Mouse (Mus musculus): ENCODE measurements around the gene Prl7c1. TPM values are rescaled to one million over a fixed set of nuclear protein-coding genes. Genes with fewer than 3 reads are reported as not detected.

The Prl7c1 gene
- not detected in 2 replicates for polyA plus RNA-seq (2015; fragmentation: Nextera tagmentation; extraction: Ambion mirVana)

DNA sequence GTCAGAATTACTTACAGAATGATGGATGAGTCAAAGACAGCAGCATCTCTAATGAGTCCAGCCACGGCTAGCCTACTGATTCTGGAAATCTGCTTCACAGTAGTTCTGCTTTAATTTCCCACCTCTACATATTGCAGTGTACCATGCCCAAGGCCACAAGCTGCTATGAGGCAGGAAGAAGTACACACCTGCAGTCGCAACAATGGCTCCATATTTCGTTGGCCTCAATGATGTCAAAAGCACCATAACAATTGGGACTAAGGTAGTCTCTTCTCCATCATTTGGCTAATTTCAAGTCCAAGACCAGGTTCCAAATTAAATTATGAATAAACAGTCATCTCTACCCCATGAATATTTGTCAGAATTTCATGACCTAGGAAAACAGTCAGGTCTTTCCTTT, at the start of gene Prl7c1:
TSS of gene Prl7c1 (minus strand) at position 101 of the 400 bp plus-strand sequence.

DNA sequence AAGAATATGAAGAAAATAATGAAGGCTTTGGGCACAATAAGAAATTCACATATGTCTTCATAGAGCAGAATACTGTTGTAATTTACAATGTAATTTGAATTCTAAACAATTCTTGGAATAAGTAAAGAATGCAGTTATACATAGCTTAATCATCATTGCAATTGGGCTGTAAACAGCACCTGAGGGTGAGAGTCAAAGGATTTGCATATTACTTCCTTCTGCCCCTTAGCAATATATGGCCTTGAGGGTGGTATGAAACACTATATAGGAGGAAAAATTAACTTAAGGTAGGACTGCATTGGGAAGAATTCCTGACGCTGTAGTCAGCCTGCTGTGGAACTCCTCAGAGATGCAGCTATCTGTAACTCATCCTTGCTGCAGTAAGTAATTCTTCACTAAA, 20.8 kb upstream of the Prl7c1 start, which contains the start of gene Prl2a1:
TSS of gene Prl2a1 (plus strand) at position 301 of the 400 bp plus-strand sequence.

Other genes with a start within 250 kb of the Prl7c1 start
- not detected in 2 replicates for gene Prl8a9, start 216.2 kb downstream of the Prl7c1 start, polyA plus RNA-seq (2015; fragmentation: Nextera tagmentation; extraction: Ambion mirVana)
- not detected in 2 replicates for gene Prl8a1, start 198.6 kb downstream of the Prl7c1 start, polyA plus RNA-seq (2015; fragmentation: Nextera tagmentation; extraction: Ambion mirVana)
- gene Prl7b1, start 170.2 kb downstream of the Prl7c1 start, polyA plus RNA-seq (2015; fragmentation: Nextera tagmentation; extraction: Ambion mirVana), result 0.18 TPM in 1 of 2 replicates, not detected in the other
- not detected in 2 replicates for gene Prl7a1, start 138.3 kb downstream of the Prl7c1 start, polyA plus RNA-seq (2015; fragmentation: Nextera tagmentation; extraction: Ambion mirVana)
- gene Prl7a2, start 112.8 kb downstream of the Prl7c1 start, polyA plus RNA-seq (2015; fragmentation: Nextera tagmentation; extraction: Ambion mirVana), result not detected in 2 replicates
- gene Prl7d1, start 64.1 kb downstream of the Prl7c1 start, polyA plus RNA-seq (2015; fragmentation: Nextera tagmentation; extraction: Ambion mirVana), result not detected in 2 replicates
- gene Prl2a1, start 20.9 kb upstream of the Prl7c1 start, polyA plus RNA-seq (2015; fragmentation: Nextera tagmentation; extraction: Ambion mirVana), result not detected in 2 replicates
- not detected in 2 replicates for gene Prl2c1, start 68.5 kb upstream of the Prl7c1 start, polyA plus RNA-seq (2015; fragmentation: Nextera tagmentation; extraction: Ambion mirVana)
- not detected in 2 replicates for gene Prl4a1, start 235.4 kb upstream of the Prl7c1 start, polyA plus RNA-seq (2015; fragmentation: Nextera tagmentation; extraction: Ambion mirVana)

Data from urinary bladder, postnatal 0 days (tissue).